In genomic region chr6:39416654-39417053, GRCm38 (mm10) we compare ENCODE assay signal across 2 mouse cellular contexts. TPM values are rescaled to one million over a fixed set of nuclear protein-coding genes. Genes with fewer than 3 reads are reported as not detected.
"Had no signal": no experiment of that assay in that cellular context is flagged by ENCODE, and none has a peak within 500 bp of the region (broad histone marks: within the 10 kb centered on the region; RNA-seq: fewer than 3 reads in every experiment).

No protein-coding gene starts in this region.

RNA-seq across cellular contexts. Expression of gene Rab19, which starts 35.7 kb away (rescaled TPM):
- total RNA-seq: left cerebral cortex, postnatal 14 days; left cerebral cortex, postnatal 4 days had no signal
